Mouse (Mus musculus) B cell, adult 2 months (primary cell): ENCODE results near the gene Pde7b.

Source experiments
- DNase-seq, 2 experiments: peaks; one replicate each; pipeline ENCODE4 v3.0.0; 2022

The Pde7b gene

DNA sequence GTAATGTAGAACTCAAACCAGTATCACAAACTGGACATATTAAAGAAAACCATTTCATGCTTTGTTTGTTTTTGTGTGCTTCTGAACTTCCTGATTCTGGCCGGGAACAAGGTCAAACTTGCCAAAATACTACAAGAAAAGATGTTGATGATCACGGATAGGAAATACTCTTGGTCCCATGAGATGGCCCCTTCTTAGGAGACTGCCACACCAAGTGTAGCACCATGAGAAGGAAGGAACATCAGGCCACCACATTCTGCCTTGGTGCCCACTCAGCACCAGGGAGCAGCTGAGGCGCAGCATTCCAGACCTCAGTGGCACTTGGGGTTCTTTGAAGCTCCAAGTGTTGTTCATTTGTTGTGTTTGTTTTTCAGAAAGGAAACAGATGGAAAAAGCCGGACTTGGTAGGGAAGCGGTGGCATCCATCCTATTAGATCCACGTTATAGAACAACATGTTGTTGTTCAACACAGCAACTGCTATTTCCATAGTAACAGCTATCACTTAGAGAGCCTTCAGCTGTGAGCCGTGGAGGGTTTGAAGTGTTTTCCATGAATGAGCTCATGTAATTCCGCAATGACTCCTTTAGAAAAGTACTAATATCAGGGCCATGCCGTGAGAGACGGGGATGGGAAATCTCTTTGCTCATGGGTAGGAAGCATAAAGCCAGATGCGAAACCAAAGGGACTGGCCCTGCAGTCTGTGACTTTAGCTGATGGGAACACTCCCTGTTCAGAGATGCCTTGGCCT, 232.5 kb downstream of the Pde7b start:
- DNase-seq, result no peak

DNA sequence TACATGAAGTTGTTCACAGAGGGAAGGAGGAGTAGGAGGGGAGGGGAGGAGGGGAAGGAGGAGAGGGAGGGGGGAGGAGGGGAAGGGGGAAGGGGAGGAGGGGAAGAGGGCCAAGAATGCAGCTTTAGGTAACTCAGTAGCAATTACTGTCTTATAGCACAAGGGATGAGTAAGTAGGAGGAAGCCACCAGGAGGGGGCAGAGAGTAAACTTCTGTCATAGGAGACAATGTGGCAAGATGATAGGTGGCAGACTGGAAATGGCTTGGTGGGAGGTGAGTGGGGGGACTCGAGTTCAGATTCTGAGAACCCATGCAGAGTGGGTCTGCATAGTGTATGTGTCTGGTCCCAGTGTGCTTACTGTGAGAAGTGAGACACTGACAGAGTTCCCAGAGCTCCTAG, 234.1 kb downstream of the Pde7b start:
- peak in 1 of 2 experiments; percentile 10 for DNase-seq

DNA sequence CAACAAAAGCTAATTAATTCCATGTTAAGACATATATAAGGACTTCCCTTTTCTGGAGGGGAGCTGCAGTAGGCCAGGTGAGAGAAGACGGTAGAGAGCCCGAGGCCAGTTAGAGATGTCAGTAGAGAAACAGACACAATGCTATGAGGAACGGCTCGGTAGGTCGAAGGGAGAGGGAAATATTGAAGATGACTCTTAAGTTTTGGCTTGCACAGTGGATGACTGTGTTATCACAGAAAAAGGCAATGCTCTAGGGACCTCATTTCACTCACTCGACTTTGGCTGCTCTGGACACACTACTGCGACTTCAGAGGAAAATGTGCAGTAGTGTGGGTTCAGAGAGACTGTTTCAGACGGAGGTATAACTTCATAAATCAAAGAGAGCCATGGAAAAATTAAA, 234.6 kb downstream of the Pde7b start:
- DNase-seq, result no peak

GRCm38 (mm10) chr10:20486461-20487253, 238.2 kb downstream of the Pde7b start:
- DNase-seq, result no peak

DNA sequence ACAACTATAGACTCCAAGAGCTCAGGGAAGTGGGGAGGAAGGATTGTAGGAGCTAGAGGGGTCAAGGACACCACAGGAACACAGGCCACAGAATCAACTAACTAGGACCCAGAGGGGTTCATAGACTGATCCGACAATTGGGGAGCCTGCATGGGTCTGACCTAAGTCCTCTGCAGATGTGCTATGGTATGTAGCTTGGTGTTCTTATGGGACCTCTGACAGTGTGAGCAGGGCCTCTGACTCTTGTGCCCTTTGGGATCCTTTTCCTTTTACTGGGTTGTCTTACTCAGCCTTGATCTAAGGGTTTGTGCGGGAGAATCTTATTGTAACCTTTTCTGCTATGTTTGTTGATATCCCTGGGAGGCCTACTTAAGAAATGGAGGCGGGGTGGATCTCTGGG, 239.1 kb downstream of the Pde7b start:
- no peak for DNase-seq

- no peak for DNase-seq
Observed at GRCm38 (mm10) chr10:20479481-20479880, 245.4 kb downstream of the Pde7b start.

DNA sequence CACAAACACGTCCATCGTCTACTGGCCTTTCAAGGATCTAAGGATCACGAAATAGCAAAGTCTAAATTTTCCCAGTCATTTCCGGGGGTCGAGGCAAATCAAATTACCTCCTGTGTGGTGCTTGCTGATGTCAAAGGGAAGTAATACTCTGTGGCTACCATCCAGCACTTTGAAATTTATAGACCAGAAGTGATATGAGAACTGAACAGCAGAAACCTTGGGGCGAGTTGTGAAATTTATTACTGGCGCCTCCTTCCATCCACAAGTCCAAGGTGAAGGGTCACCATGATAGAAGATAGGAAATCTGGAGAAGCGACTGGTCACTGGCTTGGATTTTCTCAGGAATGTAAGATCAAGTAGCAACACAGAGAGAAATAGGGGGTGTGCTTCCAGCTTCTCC, 246.4 kb downstream of the Pde7b start:
- no peak for DNase-seq

DNA sequence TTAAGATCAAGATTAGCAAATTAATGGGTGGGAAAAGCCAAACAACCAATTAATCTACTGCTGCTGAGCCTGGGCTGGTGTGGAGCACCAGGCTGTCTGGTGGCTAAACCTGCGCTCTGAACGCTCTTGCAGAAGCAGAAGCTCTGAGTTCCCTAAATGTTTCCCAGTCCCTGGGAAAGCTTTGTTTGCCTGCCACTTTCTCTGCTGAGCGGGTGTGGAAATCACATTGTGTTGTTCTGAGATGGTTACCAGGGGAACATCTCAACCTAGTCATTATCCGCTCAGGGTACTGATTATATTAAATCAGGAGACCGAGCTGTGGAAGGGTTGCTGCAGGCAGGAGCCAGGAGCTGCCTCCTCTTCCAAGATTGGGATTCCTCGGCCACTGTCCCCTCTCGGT, 250.0 kb downstream of the Pde7b start:
- DNase-seq, result no peak

GRCm38 (mm10) chr10:20474036-20474435, 250.8 kb downstream of the Pde7b start:
- no peak for DNase-seq

DNA sequence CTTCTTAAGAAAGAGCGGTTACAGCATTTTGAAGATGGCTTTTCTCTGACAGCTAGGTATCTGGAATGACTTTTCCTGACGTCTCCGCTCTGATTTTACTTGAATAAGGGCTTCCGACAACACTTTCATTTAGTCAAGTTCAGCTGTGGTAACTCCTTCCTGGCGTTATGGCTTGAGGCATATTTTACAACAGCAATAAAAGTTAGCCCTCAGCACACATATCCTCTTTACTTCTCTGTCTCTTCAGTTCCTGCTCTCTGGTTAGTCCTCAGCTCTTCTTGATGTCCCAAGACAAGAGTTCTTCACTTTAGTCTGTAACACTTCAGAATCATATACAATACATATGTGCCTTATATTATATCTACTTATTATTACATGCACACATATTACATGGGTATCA, 251.4 kb downstream of the Pde7b start:
- no peak for DNase-seq

- DNase-seq, result peak in 1 of 2 experiments; percentile 10
Observed at GRCm38 (mm10) chr10:20472007-20472406, 252.9 kb downstream of the Pde7b start.

GRCm38 (mm10) chr10:20464631-20465030, 260.2 kb downstream of the Pde7b start:
- no peak for DNase-seq

DNA sequence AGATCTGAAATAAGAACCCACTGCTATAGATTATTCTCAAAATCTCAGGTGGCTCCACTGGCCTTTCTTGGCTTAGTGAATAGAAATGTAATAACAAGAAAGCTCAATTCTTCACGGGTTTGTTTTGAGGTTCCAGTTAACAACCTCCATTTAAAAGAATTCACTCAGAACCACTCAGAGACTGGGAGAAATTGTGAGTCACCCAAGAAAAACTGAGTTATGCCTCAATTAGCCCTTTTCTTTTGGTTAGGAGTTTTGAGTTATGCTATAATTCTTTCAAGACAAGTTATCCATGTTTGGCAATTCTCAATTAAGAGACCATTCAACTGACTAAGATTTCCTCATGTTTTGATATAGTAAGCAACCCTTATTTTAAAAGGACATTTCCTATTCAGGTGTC, 260.9 kb downstream of the Pde7b start:
- no peak for DNase-seq

GRCm38 (mm10) chr10:20462596-20462995, 262.3 kb downstream of the Pde7b start:
- no peak for DNase-seq

GRCm38 (mm10) chr10:20459657-20460350, 265.1 kb downstream of the Pde7b start:
- DNase-seq, result no peak

DNA sequence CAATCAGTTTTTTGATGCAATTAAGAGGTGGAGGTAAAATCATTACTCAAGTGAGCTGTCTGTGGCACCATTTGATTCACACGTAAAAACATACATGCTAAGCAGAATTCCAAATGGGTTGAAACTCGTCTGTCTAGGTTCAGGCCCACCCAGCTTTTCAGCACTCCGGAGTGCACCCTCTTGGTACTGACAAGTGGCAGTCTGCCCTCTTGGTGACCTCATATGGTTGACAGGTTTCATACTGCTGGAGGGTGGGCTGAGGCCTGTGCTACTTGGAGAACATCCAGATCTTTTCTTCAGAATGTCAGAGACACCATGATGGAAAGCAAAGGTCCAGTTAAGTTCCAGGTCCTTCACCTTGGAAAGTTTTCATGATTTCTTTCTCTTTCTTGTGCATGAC, 265.7 kb downstream of the Pde7b start:
- DNase-seq, result no peak

DNA sequence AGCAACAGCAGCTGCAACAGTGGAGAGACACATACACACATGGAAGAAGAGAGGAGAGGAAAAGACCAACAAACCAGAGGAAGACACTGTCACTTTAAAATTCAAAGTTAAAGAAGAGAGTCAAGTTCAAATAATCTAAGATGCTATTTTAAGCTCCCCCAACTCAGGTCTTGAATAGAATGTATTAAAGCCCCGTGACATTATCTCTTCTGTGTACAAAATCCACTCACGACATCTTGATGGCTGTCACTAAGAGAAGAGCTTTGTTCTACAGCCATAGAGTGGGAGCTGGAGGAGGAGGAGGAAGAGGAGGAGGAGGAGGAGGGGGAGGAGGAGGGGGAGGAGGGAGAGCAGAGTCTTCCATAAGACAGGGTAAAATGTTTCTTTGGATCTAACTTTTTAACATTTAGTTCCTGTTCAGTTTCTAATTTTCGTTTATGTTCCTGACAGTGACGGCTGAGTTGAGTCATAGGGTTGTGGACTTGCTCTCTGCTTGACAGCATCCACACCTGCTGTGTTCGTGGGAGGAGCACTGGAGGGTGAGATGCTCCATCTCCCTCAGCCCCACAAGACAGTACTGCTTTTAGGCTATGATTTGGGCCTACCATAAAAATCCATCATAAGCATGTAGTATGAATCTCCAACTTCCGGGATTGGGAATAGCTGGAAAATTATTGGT, 270.4 kb downstream of the Pde7b start:
- DNase-seq, result peak; percentile 9 to 10

GRCm38 (mm10) chr10:20437428-20437827, 287.4 kb downstream of the Pde7b start:
- DNase-seq, result peak; percentile 16 to 22

- no peak for DNase-seq
Observed at GRCm38 (mm10) chr10:20437021-20437420, 287.9 kb downstream of the Pde7b start.

GRCm38 (mm10) chr10:20435913-20436312, 289.0 kb downstream of the Pde7b start:
- no peak for DNase-seq

DNA sequence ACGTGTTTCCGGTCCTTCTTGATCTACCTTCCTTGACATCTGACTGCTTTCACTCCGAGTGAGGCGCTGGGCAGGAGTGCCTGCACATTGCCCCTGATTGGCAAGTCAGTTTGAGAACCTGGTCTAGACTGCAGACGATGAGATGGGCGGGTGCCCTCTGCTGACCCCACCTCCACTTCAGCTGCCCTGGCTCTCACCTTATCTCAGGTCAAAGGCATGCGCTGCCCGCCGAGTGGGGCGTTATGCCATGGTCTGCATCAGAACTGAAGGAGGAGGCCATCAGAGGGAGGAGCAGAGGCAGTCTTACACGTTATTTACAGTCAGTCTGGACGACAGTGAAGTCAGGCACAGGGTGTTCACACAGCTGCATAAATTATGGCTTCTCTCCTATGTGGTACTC, 293.5 kb downstream of the Pde7b start:
- DNase-seq, result no peak

- DNase-seq, result no peak
Observed at GRCm38 (mm10) chr10:20421299-20421883, 303.5 kb downstream of the Pde7b start.

GRCm38 (mm10) chr10:20420296-20420695, 304.6 kb downstream of the Pde7b start:
- no peak for DNase-seq
